Mouse (Mus musculus): ENCODE measurements at regions not wholly inside any gene's neighbourhood (a gene's known extent, or its start where the extent isn't known, plus 50 kb on each side); places are given as distances from the start of the nearest gene placed in this dataset.
A peak's percentile ranks its signal among the peaks of the same experiment; 100 is the strongest.

DNA sequence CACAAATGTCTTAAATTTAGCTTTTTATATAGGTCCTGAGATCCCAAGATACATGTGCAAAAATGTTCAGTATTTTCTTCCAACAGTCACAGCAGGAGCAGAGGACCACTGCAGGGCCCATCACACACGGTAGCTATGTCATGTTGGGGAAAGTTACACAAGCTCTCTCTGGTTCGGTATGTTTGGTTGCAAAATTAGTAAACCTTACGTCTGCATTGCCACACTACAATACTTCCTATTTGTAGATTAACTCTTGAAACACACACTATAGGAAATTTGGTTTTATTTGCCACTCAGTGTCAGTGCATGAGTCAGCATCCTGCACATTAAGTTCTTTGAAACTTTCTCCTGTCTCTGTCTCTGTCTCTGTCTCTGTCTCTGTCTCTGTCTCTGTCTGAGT is 82.0 kb downstream of the Cth start:
- DNase-seq: no peak

DNA sequence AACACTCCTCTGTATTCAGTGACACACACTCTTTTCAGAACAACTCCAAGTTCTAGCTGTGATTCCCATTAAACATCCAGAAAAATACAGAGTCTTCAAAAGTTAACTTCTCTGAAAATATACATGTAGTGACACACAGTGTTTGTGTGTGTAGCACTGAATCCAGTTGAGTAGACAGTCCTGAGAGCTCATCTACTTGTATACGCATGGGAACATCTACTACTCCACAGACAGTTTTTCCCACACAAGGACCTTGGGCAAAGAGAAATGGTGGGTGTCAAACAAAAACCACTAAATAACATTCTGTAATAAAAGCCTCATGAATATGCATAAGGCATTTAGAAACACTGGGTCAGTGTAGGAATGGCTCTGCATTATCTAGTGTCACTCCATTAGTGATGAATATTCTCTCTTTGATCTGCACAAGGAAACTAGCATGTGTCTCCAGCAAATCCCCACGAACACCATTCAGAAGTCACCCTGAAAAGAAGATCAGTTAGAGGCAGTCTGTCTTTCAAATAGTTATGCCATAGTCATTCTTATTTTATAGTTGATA is 83.6 kb downstream of the Cth start:
- DNase-seq: no peak

DNA sequence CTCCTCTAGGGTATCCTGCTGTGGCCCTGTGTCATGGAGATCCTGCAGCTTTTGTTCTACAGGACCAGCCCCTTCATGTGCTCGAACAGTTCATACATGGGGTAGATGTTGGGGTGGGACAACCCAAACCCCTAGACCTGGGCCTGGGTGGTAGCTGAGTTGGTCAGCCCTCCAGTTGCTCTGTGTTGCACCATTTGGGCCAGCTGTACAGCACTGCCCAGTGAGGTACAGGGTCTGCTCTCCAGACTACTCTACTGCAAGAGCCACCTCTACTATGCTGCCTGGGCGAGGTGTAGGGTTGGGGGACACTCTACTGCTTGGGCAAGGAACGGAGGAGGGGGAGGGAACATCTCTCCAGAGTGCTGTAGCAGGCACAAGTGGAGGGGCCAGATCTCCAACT is 120.6 kb downstream of the Cth start:
- DNase-seq: no peak

GRCm38 (mm10) chr3:157803356-157803755 is 121.5 kb downstream of the Cth start:
- DNase-seq: no peak

DNA sequence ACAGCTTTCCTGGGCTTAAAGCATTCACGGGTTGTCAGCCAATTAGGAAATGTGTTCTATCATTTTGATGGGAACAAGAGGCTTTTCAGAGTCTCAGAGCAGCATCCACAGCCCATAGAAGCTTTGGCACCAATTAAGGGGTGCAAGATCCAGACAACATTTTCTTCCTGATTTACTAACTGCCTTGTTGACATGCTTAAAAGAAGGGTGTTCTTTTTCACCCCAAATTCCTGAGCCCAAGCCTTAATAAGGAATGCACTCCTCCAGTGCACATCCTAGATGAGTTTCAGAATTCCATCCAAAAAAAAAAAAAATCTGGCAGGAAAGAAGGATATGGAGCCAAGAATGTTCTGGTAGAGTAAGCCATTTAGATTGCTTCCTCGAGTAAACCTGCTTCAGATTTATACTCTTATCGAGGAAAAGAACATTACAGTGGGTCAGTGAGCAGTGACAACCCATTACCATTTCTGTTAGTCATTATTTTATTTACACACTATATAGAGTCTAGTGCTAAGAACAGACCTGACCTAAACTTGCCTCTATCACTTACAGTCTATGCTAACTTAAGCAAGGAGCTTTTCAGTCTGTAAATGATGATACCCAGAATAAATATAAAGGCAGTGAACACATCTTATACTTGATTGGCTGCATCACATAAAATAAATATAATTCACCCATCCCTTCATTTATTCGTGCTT is 137.2 kb downstream of the Cth start:
- DNase-seq: no peak

GRCm38 (mm10) chr3:157781071-157781470 is 143.8 kb downstream of the Cth start:
- no peak for DNase-seq

DNA sequence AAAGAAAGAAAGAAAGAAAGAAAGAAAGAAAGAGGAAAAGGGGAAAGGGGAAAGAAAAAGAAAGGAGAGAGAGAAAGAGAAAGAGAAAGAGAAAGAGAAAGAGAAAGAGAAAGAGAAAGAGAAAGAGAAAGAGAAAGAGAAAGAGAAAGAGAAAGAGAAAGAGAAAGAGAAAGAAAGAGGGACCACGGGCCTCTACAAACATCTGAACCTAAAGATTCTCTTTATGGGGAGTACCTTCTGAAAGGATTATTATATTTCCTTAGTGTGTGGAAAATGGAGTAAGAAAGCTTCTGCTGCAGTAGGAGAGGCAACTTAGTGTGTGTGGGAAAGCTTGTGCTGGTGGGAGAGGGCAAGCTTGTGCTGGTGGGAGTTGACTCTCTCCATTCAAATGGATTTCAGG is 147.1 kb downstream of the Cth start:
- DNase-seq: no peak

DNA sequence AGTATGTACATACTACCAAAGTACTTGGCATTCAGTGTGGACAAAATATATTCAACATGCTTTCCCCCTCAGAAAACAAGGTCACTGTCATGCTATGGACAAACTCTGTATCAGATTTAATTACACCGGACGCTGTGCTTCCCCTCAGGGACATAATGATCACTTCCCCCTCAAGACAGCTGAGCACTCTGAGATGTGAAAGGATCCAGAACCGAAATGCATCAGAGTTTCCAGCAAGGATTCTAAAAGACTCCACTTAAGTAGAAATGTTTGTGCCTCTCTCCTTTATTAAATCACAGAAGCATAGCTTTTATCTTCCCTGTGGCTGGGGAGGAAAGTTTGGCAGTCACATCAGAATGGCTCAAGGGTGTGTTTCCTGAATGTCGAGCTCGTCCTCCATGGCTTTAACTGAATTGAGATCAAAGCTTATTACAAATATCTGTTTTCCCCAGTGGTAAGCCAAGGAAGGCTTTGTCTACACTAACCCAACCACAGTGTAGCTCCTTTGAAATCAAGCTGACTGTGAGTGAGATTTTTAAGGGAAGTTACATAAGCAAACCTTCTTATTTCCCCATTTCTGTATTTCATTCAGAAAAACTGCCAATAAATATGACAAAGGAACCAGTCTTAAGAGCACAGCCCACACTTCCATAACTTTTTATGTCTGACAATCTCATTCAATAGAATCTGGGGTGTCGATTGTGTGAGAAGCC is 161.2 kb downstream of the Cth start:
- DNase-seq: no peak

DNA sequence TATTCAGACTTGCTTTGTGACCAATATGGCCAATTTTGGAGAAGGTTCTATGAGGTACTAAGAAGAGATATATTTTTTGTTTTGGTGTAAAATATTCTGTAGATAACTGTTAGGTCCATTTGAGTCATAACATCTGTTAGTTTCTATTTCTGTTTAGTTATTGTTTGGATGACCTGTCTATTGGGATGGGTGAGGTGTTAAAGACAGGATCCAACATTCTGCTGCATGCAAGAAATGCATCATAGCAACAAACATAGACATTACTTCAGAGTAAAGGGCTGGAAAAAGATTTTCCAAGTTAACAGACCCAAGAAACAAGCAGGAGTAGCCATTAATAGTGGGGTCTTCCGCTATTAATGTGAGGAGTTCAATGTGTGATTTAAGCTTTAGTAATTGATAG is 165.0 kb downstream of the Cth start:
- DNase-seq: no peak

- DNase-seq: no peak
Observed at GRCm38 (mm10) chr3:157754826-157755225, 170.1 kb downstream of the Cth start.

GRCm38 (mm10) chr3:157750266-157750665 is 174.6 kb downstream of the Cth start:
- DNase-seq: no peak

DNA sequence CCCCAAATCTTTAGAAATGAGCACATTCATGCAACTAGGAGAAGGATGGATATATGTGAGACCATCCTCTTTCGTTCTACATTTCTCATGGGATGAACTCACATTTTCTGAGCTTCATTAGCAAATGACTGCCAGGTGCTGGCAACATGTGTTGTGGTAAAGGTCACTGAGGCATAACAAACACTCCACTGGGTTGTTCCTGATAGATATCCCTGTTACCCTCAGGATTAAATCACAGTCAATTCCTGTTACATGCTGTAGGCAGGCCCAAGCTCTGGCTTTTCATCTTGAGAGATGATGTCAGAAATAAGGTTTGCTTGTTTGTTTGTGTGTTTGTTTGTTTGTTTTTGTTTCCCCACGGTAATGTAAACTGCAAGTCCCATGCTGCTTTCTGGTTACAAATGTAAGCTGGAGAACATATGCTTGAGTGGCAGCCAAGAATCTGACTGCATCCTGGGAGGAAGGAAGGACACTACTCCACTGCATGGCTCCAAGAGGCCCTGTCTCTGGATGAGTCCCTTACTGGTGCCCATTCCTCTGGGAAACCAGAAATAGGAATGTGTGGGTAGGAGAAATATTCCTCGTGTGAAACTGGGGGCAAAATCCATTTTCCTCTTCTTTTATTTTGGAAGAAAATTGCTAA is 176.4 kb downstream of the Cth start:
- DNase-seq: no peak

- DNase-seq: no peak
Observed at GRCm38 (mm10) chr3:157743000-157743399, 176.3 kb downstream of the Ptger3 start.

DNA sequence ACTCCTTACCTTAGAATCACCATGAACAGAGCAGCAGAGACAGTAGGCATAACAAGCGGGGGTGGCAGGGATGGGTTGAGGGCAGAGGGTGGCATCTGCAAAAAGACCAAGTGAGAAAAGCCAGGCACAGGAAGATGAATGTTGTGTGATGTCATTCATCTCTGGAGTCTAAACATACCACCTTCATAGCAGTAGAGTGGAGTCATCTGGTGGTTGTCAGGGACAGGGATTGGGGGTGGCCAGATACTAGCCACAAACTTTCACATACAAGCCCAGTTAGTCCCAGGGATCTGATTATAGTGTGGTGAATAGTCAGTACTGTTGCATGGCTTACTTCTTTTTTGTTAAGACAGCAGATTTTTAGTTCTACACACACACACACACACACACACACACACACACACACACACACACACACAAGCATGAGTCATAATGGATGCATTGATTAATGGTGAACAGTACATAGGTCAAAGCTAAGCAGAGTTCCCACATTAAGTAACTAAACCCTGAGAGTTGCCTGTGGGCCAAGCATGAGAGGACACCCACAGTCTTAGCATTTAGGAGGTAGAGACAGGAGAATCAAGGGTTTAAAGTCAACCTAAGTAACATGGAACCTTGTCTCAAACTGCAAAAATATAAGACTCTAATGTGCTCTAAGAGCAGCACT is 173.1 kb downstream of the Ptger3 start:
- no peak for DNase-seq

DNA sequence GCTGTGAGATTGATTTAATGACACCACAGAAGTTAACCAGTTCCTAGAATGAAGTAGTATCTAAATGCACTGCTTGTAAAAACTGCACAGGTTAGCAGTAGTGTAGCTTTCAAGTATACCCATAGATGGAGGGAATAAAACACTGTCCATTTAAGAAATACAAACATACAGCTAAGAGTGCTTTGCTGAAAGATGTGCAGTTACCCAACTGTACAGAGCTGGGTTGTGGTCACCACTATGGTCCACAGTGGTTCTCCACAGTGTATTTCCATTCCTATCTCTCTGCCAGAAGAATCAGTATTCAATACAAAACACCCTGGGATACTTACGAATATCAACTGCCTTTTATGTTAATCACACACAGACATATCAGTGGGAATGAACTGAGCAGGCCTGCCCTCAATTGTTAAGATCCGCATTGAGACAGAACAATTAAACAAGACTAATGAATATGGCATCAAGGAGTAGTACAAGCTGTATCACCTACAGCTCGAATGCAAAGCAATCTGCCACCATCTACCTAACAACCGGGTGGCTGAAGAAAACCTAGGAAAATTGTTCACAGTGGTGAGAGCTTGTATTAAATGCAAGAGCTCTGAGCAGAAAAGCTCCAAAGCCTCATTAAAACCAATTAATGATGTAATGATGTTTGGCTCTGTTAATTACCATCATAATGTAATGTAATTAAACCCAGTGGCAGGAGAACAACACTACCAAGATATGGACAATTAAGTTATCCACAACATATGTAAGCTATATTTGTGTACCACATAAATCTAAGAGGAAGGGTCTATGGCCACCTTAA is 165.6 kb downstream of the Ptger3 start:
- no peak for DNase-seq

- DNase-seq: no peak
Observed at GRCm38 (mm10) chr3:157729711-157730367, 163.1 kb downstream of the Ptger3 start.

- DNase-seq: no peak
Observed at GRCm38 (mm10) chr3:157724542-157724941, 157.8 kb downstream of the Ptger3 start.

- DNase-seq: no peak
Observed at GRCm38 (mm10) chr3:157723184-157723583, 156.5 kb downstream of the Ptger3 start.

DNA sequence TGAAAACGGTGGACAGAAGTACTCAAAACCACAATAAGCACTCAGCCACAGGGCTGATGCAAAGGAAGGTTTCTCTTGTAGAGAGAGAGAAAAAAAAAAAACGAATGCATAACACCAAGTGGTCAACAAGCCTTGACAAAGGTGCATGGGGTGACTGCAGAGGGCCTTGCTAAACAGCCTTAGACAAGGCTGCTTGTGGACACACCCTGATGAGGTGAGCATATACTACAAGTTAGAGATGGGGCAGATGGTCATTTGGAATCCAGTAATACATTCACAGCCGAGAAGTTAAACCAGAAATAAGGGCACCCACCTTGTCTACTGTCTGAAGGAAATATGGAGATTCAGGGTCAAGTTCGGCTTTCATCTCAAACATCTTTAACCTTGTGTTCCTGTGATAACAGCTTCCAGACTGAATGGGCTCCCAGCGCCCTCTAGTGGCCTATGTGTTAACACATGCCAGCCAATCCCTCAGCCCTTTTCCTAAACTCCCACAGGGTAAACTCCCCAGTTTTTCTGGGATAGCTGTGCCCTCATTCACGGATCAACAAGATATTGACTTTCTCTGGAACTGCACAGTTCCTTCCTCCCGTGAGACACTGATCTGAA is 150.7 kb downstream of the Ptger3 start:
- peak; percentile 69 for DNase-seq

GRCm38 (mm10) chr3:157714023-157714422 is 147.3 kb downstream of the Ptger3 start:
- no peak for DNase-seq

GRCm38 (mm10) chr3:157710790-157711381 is 144.2 kb downstream of the Ptger3 start:
- no peak for DNase-seq
